Mouse (Mus musculus) erythroblast, embryonic 14.5 days (primary cell): ENCODE measurements around the gene Cd101. TPM values are rescaled to one million over a fixed set of nuclear protein-coding genes. Genes with fewer than 3 reads are reported as not detected.

ENCODE experiments used
- H3K27me3 ChIP-seq: 2 replicates; pipeline ENCODE4 v1.6.1; 2012; ENCODE audit warnings: inconsistent platforms; ENCODE audit not compliant: control insufficient read depth
- H3K36me3 ChIP-seq: 2 replicates; pipeline ENCODE4 v1.6.1; 2012; ENCODE audit warnings: mild to moderate bottlenecking, inconsistent platforms; ENCODE audit not compliant: control insufficient read depth
- H3K4me1 ChIP-seq: 2 replicates; pipeline ENCODE4 v1.6.1; 2012; ENCODE audit warnings: inconsistent platforms; ENCODE audit not compliant: control insufficient read depth
- H3K4me3 ChIP-seq: replicated peaks from 2 replicates; pipeline ENCODE3; 2012; ENCODE audit warnings: moderate library complexity, mild to moderate bottlenecking, inconsistent platforms
- H3K9me3 ChIP-seq: 2 replicates; pipeline ENCODE4 v1.6.1; 2012; ENCODE audit warnings: low read length, inconsistent platforms, mixed read lengths; ENCODE audit not compliant: control insufficient read depth
- GATA1 ChIP-seq: IDR thresholded peaks from 2 replicates; pipeline ENCODE4 v1.6.1; 2012; ENCODE audit warnings: low read length, inconsistent platforms, mixed read lengths
- TAL1 ChIP-seq: IDR thresholded peaks from 3 replicates; pipeline ENCODE4 v1.6.1; 2012; ENCODE audit warnings: low read length, inconsistent platforms, mixed read lengths
- polyA plus RNA-seq: library from polyadenylated mRNA; stranded (reverse); fragments of >175 nt; gene quantifications from 2 replicates; pipeline ENCODE4 v1.2.3, GENCODE M21; 2012

Gene Cd101
- polyA plus RNA-seq, 1 experiment: not detected

GRCm38 (mm10) chr3:101070230-101070795 is 41.0 kb upstream of the Cd101 start:
- H3K36me3 ChIP-seq: no peaks in the 10 kb centered on the region

GRCm38 (mm10) chr3:101068701-101069100 is 39.3 kb upstream of the Cd101 start:
- Histone ChIP-seq H3K36me3 (no peaks in the 10 kb centered on the region), H3K4me1 (no peaks in the 10 kb centered on the region), H3K9me3 (no peaks in the 10 kb centered on the region), H3K4me3 (no peak overlapping the region), H3K27me3 (no peaks in the 10 kb centered on the region)
- no peak for TF ChIP-seq TAL1
- TF ChIP-seq GATA1: no peak

More at GRCm38 (mm10) chr3:101070230-101070795, 41.0 kb upstream of the Cd101 start:
- TF ChIP-seq GATA1 (no peak), TAL1 (no peak)
- no peaks in the 10 kb centered on the region for H3K27me3 ChIP-seq
- no peaks in the 10 kb centered on the region for H3K9me3 ChIP-seq
- H3K4me1 ChIP-seq: no peaks in the 10 kb centered on the region
- no peak overlapping the region for H3K4me3 ChIP-seq

GRCm38 (mm10) chr3:101066175-101066574 is 36.8 kb upstream of the Cd101 start:
- Histone ChIP-seq H3K4me1 (no peaks in the 10 kb centered on the region), H3K27me3 (no peaks in the 10 kb centered on the region), H3K9me3 (no peaks in the 10 kb centered on the region), H3K36me3 (no peaks in the 10 kb centered on the region), H3K4me3 (no peak overlapping the region)
- TF ChIP-seq TAL1 (no peak), GATA1 (no peak)

GRCm38 (mm10) chr3:101061865-101062585 is 32.7 kb upstream of the Cd101 start:
- no peaks in the 10 kb centered on the region for H3K9me3 ChIP-seq
- no peaks in the 10 kb centered on the region for H3K27me3 ChIP-seq
- H3K4me3 ChIP-seq: no peak overlapping the region
- no peaks in the 10 kb centered on the region for H3K36me3 ChIP-seq
- TF ChIP-seq TAL1 (no peak), GATA1 (no peak)
- no peaks in the 10 kb centered on the region for H3K4me1 ChIP-seq

- no peaks in the 10 kb centered on the region for H3K9me3 ChIP-seq
- no peak overlapping the region for H3K4me3 ChIP-seq
- H3K36me3 ChIP-seq: no peaks in the 10 kb centered on the region
- H3K27me3 ChIP-seq: no peaks in the 10 kb centered on the region
- no peaks in the 10 kb centered on the region for H3K4me1 ChIP-seq
- no peak for TF ChIP-seq GATA1
- no peak for TF ChIP-seq TAL1
Observed at GRCm38 (mm10) chr3:101059214-101059613, 29.9 kb upstream of the Cd101 start.

GRCm38 (mm10) chr3:101058203-101058602 is 28.8 kb upstream of the Cd101 start:
- Histone ChIP-seq H3K9me3 (no peaks in the 10 kb centered on the region), H3K36me3 (no peaks in the 10 kb centered on the region), H3K4me1 (no peaks in the 10 kb centered on the region), H3K4me3 (no peak overlapping the region), H3K27me3 (no peaks in the 10 kb centered on the region)
- TF ChIP-seq GATA1 (no peak), TAL1 (no peak)

GRCm38 (mm10) chr3:101055216-101055615 is 25.9 kb upstream of the Cd101 start:
- Histone ChIP-seq H3K4me3 (no peak overlapping the region), H3K27me3 (no peaks in the 10 kb centered on the region), H3K9me3 (no peaks in the 10 kb centered on the region), H3K4me1 (no peaks in the 10 kb centered on the region), H3K36me3 (no peaks in the 10 kb centered on the region)
- no peak for TF ChIP-seq TAL1
- no peak for TF ChIP-seq GATA1

- Histone ChIP-seq H3K4me1 (no peaks in the 10 kb centered on the region), H3K9me3 (no peaks in the 10 kb centered on the region), H3K27me3 (no peaks in the 10 kb centered on the region), H3K4me3 (no peak overlapping the region), H3K36me3 (no peaks in the 10 kb centered on the region)
- TF ChIP-seq GATA1: no peak
- TF ChIP-seq TAL1: no peak
Observed at GRCm38 (mm10) chr3:101051601-101052000, 22.2 kb upstream of the Cd101 start.

- TF ChIP-seq TAL1: no peak
- TF ChIP-seq GATA1: no peak
- no peak overlapping the region for H3K4me3 ChIP-seq
- H3K9me3 ChIP-seq: no peaks in the 10 kb centered on the region
- no peaks in the 10 kb centered on the region for H3K4me1 ChIP-seq
- no peaks in the 10 kb centered on the region for H3K27me3 ChIP-seq
- H3K36me3 ChIP-seq: no peaks in the 10 kb centered on the region
Observed at GRCm38 (mm10) chr3:101049997-101050396, 20.6 kb upstream of the Cd101 start.

- TF ChIP-seq GATA1 (no peak), TAL1 (no peak)
- H3K4me3 ChIP-seq: no peak overlapping the region
- H3K36me3 ChIP-seq: no peaks in the 10 kb centered on the region
- H3K27me3 ChIP-seq: no peaks in the 10 kb centered on the region
- H3K9me3 ChIP-seq: no peaks in the 10 kb centered on the region
- H3K4me1 ChIP-seq: no peaks in the 10 kb centered on the region
Observed at GRCm38 (mm10) chr3:101048781-101049180, 19.4 kb upstream of the Cd101 start.
